Mouse (Mus musculus): ENCODE results near the gene Clca4b. TPM values are rescaled to one million over a fixed set of nuclear protein-coding genes. Genes with fewer than 3 reads are reported as not detected.

Gene Clca4b
- total and polyA plus RNA-seq, 3 experiments = 0.03 TPM; not detected in 2

DNA sequence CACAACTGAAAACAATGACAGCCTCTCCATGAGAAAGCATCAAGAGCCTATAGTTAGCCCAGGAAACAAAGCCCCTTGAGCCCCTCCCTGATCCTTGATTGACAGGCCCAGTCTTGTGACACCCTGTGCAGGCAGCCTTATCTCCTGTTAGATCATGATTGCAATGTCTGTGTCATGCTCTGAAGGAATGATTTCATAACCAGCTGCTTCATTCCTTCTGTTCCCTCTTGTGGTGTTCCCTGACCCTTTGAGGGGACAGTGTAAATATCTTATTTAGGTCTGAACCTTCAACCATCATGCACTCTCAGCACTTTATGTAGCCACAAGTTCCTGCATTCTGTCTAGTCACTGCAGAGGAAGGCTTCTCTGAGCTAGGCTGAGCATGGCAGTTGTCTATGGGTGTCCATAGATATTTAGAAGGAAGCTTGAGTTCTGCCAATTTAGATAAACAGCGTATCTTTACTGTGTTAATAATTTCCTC, 722 bp upstream of the Clca4b start (continued):
- TF ChIP-seq EP300 (IDR thresholded peaks at IDR 0.05; ENCODE audit: low read depth in 1 of 2, low read length in 2 of 2) = peak; percentile 87 to 88
- TF ChIP-seq RCOR1 (IDR thresholded peaks at IDR 0.05; ENCODE audit: low read depth, low read length) = peak; percentile 56; the same call in 1 of the 2 replicates
- no peak for TF ChIP-seq CHD1 (IDR thresholded peaks at IDR 0.05; ENCODE audit: low read depth, low read length)
- no peak for TF ChIP-seq MAZ (IDR thresholded peaks at IDR 0.05; ENCODE audit: low read depth, low read length)
- no peak for TF ChIP-seq SMC3 (IDR thresholded peaks at IDR 0.05; ENCODE audit: low read depth, low read length)
- peak; percentile 81 for TF ChIP-seq TCF12 (IDR thresholded peaks at IDR 0.05; ENCODE audit: low read depth, low read length)
- no peak for TF ChIP-seq JUND (IDR thresholded peaks at IDR 0.05; ENCODE audit: low read depth, low read length)
- TF ChIP-seq MEF2A (IDR thresholded peaks at IDR 0.05; ENCODE audit: extremely low read depth, insufficient replicate concordance, low read depth, low read length, poor library complexity, severe bottlenecking) = no peak
- TF ChIP-seq MAFK (IDR thresholded peaks at IDR 0.05; ENCODE audit: borderline replicate concordance, low read depth, low read length) = peak; percentile 70
- TF ChIP-seq ZC3H11A (IDR thresholded peaks at IDR 0.05; ENCODE audit: low read depth, low read length) = no peak
- no peak for TF ChIP-seq KAT2A (conservative IDR thresholded peaks at IDR 0.05; ENCODE audit: low read depth, low read length)
- TF ChIP-seq CTCF (IDR thresholded peaks at IDR 0.05 in 2 of 3, conservative IDR thresholded peaks at IDR 0.05 in 1 of 3; ENCODE audit: control insufficient read depth in 1 of 3, insufficient read depth in 1 of 3, low read depth in 2 of 3, low read length in 3 of 3, poor library complexity in 1 of 3, severe bottlenecking in 1 of 3) = no peak
- no peak for TF ChIP-seq ZNF384 (IDR thresholded peaks at IDR 0.05; ENCODE audit: low read depth, low read length)
- TF ChIP-seq SIN3A (IDR thresholded peaks at IDR 0.05; ENCODE audit: low read length) = peak; percentile 59; the same call in 1 of the 2 replicates
- TF ChIP-seq ZMIZ1 (IDR thresholded peaks at IDR 0.05; ENCODE audit: low read depth, low read length) = no peak
- no peak for TF ChIP-seq POLR2AphosphoS2 (IDR thresholded peaks at IDR 0.05; ENCODE audit: low read length)
- TF ChIP-seq E2F4 (IDR thresholded peaks at IDR 0.05; ENCODE audit: borderline replicate concordance, low read depth, low read length) = no peak
- TF ChIP-seq ELF1 (IDR thresholded peaks at IDR 0.05; ENCODE audit: low read depth, low read length) = no peak
- TF ChIP-seq NELFE (IDR thresholded peaks at IDR 0.05; ENCODE audit: low read depth, low read length) = no peak
- peak; percentile 77 for TF ChIP-seq ETS1 (IDR thresholded peaks at IDR 0.05; ENCODE audit: low read depth, low read length)

DNA sequence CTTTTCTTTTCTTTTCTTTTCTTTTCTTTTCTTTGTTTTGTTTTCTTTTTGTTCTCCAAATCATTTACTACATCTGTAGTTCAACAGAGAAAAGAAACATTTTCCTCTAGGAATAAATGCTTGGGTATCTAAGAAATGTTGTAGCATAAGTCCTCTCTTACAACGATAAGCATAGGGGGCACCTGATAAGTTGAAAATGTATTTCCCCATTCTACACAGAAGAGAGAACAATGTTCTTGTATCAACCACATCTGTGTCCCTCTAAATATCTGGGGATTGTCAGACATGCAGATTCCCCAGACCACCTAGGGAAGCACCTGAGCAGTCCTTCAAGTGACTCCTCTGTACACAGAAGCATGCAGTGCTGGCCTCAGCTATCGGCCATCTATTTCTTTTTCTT, 18.3 kb downstream of the Clca4b start:
- Histone ChIP-seq H3K9me3 (replicated peaks; ENCODE audit: insufficient read depth, low read length) (no peaks in the 10 kb centered on the region), H3K36me3 (ENCODE audit: control insufficient read depth in 1 of 2, insufficient read depth in 2 of 2, low read length in 2 of 2) (peaks cover 0 to 5% of the 10 kb centered on the region in 2 experiments; a peak in 2 of 4 replicates), H3K79me2 (ENCODE audit: control insufficient read depth, insufficient read depth, low read length, poor library complexity) (no peaks in the 10 kb centered on the region), H3K4me3 (ENCODE audit: control insufficient read depth in 1 of 2, insufficient read depth in 1 of 2, low read depth in 2 of 2, low read length in 2 of 2) (no peak overlapping the region), H3K9ac (ENCODE audit: control insufficient read depth, low read depth, low read length, poor library complexity, severe bottlenecking) (no peak overlapping the region), H3K27ac (ENCODE audit: control insufficient read depth, low read depth, low read length) (no peak overlapping the region), H3K27me3 (ENCODE audit: control insufficient read depth in 1 of 2, insufficient read depth in 2 of 2, low read length in 2 of 2) (no peaks in the 10 kb centered on the region), H3K4me1 (ENCODE audit: control insufficient read depth in 1 of 2, insufficient read depth in 2 of 2, low read length in 2 of 2) (peaks cover 3 to 6% of the 10 kb centered on the region in 2 experiments; a peak in 3 of 4 replicates)
- TF ChIP-seq POLR2AphosphoS5 (IDR thresholded peaks at IDR 0.05; ENCODE audit: borderline replicate concordance, low read depth, low read length) (no peak), BHLHE40 (IDR thresholded peaks at IDR 0.05; ENCODE audit: borderline replicate concordance, low read depth, low read length) (no peak), CTCF (IDR thresholded peaks at IDR 0.05 in 2 of 3, conservative IDR thresholded peaks at IDR 0.05 in 1 of 3; ENCODE audit: control insufficient read depth in 1 of 3, insufficient read depth in 1 of 3, low read depth in 2 of 3, low read length in 3 of 3, poor library complexity in 1 of 3, severe bottlenecking in 1 of 3) (no peak), GATA1 (IDR thresholded peaks at IDR 0.05; ENCODE audit: low read depth, low read length) (peak; percentile 73), TBP (IDR thresholded peaks at IDR 0.05; ENCODE audit: low read depth, low read length) (0 out of 2 replicates have a peak, but pooled peaks have one; percentile 23), MXI1 (IDR thresholded peaks at IDR 0.05; ENCODE audit: low read depth, low read length) (no peak), MAFK (IDR thresholded peaks at IDR 0.05; ENCODE audit: borderline replicate concordance, low read depth, low read length) (no peak), MEF2A (IDR thresholded peaks at IDR 0.05; ENCODE audit: extremely low read depth, insufficient replicate concordance, low read depth, low read length, poor library complexity, severe bottlenecking) (no peak), ELF1 (IDR thresholded peaks at IDR 0.05; ENCODE audit: low read depth, low read length) (no peak), SIN3A (IDR thresholded peaks at IDR 0.05; ENCODE audit: low read length) (0 out of 2 replicates have a peak, but pooled peaks have one; percentile 29), TCF12 (IDR thresholded peaks at IDR 0.05; ENCODE audit: low read depth, low read length) (peak; percentile 60), EP300 (IDR thresholded peaks at IDR 0.05; ENCODE audit: low read depth in 1 of 2, low read length in 2 of 2) (peak; percentile 54 to 67)
- DNase-seq (ENCODE audit: low read depth, low spot score) = peak; percentile 40
